Mouse (Mus musculus) bone marrow, adult 2 months (tissue): ENCODE data around the gene Prok2. TPM values are rescaled to one million over a fixed set of nuclear protein-coding genes. Genes with fewer than 3 reads are reported as not detected.

Experiments
- H3K27ac ChIP-seq: fragments of 200-500 bp; 2 replicates; pipeline ENCODE4 v1.5.1; 2012; ENCODE audit warnings: low read depth, mild to moderate bottlenecking, control low read depth, inconsistent platforms, low read length; ENCODE audit not compliant: control insufficient read depth, poor library complexity, insufficient read depth
- H3K4me1 ChIP-seq: fragments of 200-500 bp; 2 replicates; pipeline ENCODE4 v1.6.1; 2011; ENCODE audit warnings: low read length; ENCODE audit not compliant: control insufficient read depth, insufficient read depth
- H3K4me3 ChIP-seq: fragments of 200-500 bp; replicated peaks from 2 replicates; pipeline ENCODE3; 2011; ENCODE audit warnings: mild to moderate bottlenecking, low read depth, low read length, control low read depth; ENCODE audit not compliant: control insufficient read depth
- CTCF ChIP-seq: fragments of 200-500 bp; IDR thresholded peaks from 2 replicates; pipeline ENCODE4 v1.5.1; 2011; ENCODE audit warnings: low read length, control low read depth; ENCODE audit not compliant: control insufficient read depth, insufficient read depth
- POLR2A ChIP-seq: fragments of 200-500 bp; IDR thresholded peaks from 2 replicates; pipeline ENCODE4 v1.6.1; 2011; ENCODE audit warnings: low read depth, mild to moderate bottlenecking, control low read depth, low read length, borderline replicate concordance; ENCODE audit not compliant: control insufficient read depth
- WGBS: fragments of 180-500 bp; shearing (Covaris S2); methylation state at CpG from one replicate; pipeline ENCODE4 v1.1.7; 2018; 5-methylcytosine and 5-hydroxymethylcytosine counted together
- polyA plus RNA-seq: library from polyadenylated mRNA; stranded (reverse); fragments of >200 nt; gene quantifications from 2 replicates; pipeline ENCODE4 v1.2.4, GENCODE M21; 2011; ENCODE audit warnings: low replicate concordance; ENCODE audit not compliant: missing spikeins, insufficient read depth, insufficient read length

The Prok2 gene
- polyA plus RNA-seq, 1 experiment, result 2.2 TPM

- TF ChIP-seq CTCF (no peak), POLR2A (no peak)
- 78% methylated on average over 3 of the region's 3 CpGs for WGBS
- Histone ChIP-seq H3K4me1 (peaks cover 3% of the 10 kb centered on the region; the same call in 1 of the 2 replicates), H3K4me3 (no peak overlapping the region), H3K27ac (no peak overlapping the region)
Measured at GRCm38 (mm10) chr6:99742866-99743265, 16.7 kb upstream of the Prok2 start.

- 79% methylated on average over 5 of the region's 5 CpGs for WGBS
- Histone ChIP-seq H3K4me3 (no peak overlapping the region), H3K27ac (no peak overlapping the region), H3K4me1 (peaks cover 2% of the 10 kb centered on the region; the same call in 1 of the 2 replicates)
- TF ChIP-seq CTCF (no peak), POLR2A (no peak)
Measured at GRCm38 (mm10) chr6:99734666-99735065, 8.5 kb upstream of the Prok2 start.

- H3K27ac ChIP-seq, result no peak overlapping the region
- H3K4me3 ChIP-seq, result no peak overlapping the region
- peaks cover 2% of the 10 kb centered on the region; the same call in 1 of the 2 replicates for H3K4me1 ChIP-seq
- 77% methylated on average over 8 of the region's 8 CpGs for WGBS
- TF ChIP-seq CTCF, result no peak
- no peak for TF ChIP-seq POLR2A
Measured at GRCm38 (mm10) chr6:99732673-99733072, 6.5 kb upstream of the Prok2 start.

GRCm38 (mm10) chr6:99731926-99732325, 5.7 kb upstream of the Prok2 start:
- 46% methylated on average over 4 of the region's 4 CpGs for WGBS
- Histone ChIP-seq H3K4me3 (no peak overlapping the region), H3K4me1 (peaks cover 2% of the 10 kb centered on the region; the same call in 1 of the 2 replicates), H3K27ac (no peak overlapping the region)
- TF ChIP-seq POLR2A, result no peak
- no peak for TF ChIP-seq CTCF

- H3K4me1 ChIP-seq, result peaks cover 2% of the 10 kb centered on the region; the same call in 1 of the 2 replicates
- no peak overlapping the region for H3K4me3 ChIP-seq
- TF ChIP-seq POLR2A, result no peak
- TF ChIP-seq CTCF, result no peak
- H3K27ac ChIP-seq, result no peak overlapping the region
- 65% methylated on average over 4 of the region's 4 CpGs for WGBS
Measured at GRCm38 (mm10) chr6:99729853-99730252, 3.7 kb upstream of the Prok2 start.

- WGBS, result 4% methylated on average over 22 of the region's 22 CpGs
- no peak overlapping the region; the same call in 1 of the 2 replicates for H3K27ac ChIP-seq
- TF ChIP-seq CTCF, result no peak
- TF ChIP-seq POLR2A, result no peak
- H3K4me3 ChIP-seq, result peak overlapping the region; percentile 40
- peaks cover 6% of the 10 kb centered on the region; the same call in 1 of the 2 replicates for H3K4me1 ChIP-seq
Measured at GRCm38 (mm10) chr6:99726576-99727303, 548 bp upstream of the Prok2 start.

- no peak overlapping the region for H3K27ac ChIP-seq
- WGBS, result 80% methylated on average over 9 of the region's 9 CpGs
- no peak overlapping the region for H3K4me3 ChIP-seq
- H3K4me1 ChIP-seq, result peaks cover 4% of the 10 kb centered on the region; the same call in 1 of the 2 replicates
- TF ChIP-seq POLR2A (no peak), CTCF (no peak)
Measured at GRCm38 (mm10) chr6:99722390-99722789, 3.8 kb downstream of the Prok2 start.

- H3K4me1 ChIP-seq, result peaks cover 4% of the 10 kb centered on the region; the same call in 1 of the 2 replicates
- 13% methylated on average over 9 of the region's 9 CpGs for WGBS
- TF ChIP-seq POLR2A, result no peak
- TF ChIP-seq CTCF, result no peak
- no peak overlapping the region for H3K4me3 ChIP-seq
- no peak overlapping the region for H3K27ac ChIP-seq
Measured at GRCm38 (mm10) chr6:99721032-99721431, 5.2 kb downstream of the Prok2 start.

- WGBS, result 41% methylated on average over 6 of the region's 6 CpGs
- peaks cover 2% of the 10 kb centered on the region; the same call in 1 of the 2 replicates for H3K4me1 ChIP-seq
- H3K4me3 ChIP-seq, result no peak overlapping the region
- no peak overlapping the region for H3K27ac ChIP-seq
- TF ChIP-seq CTCF (no peak), POLR2A (no peak)
Measured at GRCm38 (mm10) chr6:99715913-99716312, 10.3 kb downstream of the Prok2 start.
